Mouse (Mus musculus): ENCODE measurements around the gene R3hdm4. TPM values are rescaled to one million over a fixed set of nuclear protein-coding genes. Genes with fewer than 3 reads are reported as not detected.

R3hdm4 gene
- polyA plus RNA-seq, 1 experiment from 2014 or later, result 309 TPM

DNA sequence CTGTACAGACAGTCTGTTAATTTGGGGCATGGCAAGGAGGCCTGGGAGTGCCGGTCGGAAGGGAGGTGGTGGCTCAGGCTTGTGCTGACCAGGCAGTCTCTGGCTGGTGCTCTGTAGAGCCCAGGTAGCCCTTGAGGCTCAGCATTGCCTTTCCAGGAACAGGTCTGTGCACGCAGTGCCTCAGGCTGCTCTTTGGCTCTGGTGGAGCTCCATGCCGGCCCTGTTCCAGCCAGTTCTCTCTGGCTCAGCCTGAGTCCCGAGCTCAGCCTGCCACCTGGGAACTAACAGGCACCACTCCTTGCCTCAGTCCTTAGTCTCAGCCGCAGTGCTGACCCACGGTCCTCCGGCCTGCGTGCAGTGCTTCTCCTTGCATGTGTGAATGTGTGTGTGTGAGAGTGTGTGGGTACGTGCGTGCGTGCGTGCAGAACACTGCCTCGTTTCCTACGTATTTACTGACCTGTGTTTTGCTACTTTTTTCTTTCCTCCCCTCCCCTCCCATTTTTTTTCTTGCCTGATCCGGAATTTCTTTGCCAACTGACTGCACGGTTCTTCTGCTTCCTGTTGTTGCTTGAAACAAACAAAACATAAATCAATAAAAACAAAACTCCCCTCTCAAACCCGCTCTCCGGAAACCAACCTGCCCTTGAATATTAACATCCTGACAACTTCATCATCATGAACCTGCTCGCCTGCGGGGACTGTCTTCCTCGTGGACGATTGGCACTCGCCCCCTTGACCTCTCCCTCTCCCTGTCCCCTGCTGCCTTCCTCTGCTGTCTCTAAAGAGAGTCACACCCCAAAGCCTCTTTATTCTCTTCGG, 59.6 kb downstream of the R3hdm4 start:
- H3K36me3 ChIP-seq (ENCODE audit: control insufficient read depth, insufficient read depth), result peaks cover 42% of the 10 kb centered on the region
- no peak for ATAC-seq
- H3K9ac ChIP-seq (replicated peaks; ENCODE audit: low read depth, low read length), result no peak overlapping the region
- 73% methylated on average over 25 of the region's 25 CpGs for WGBS
- H3K4me2 ChIP-seq (ENCODE audit: low read length), result no peak overlapping the region
- peaks cover 30% of the 10 kb centered on the region for H3K4me1 ChIP-seq (replicated peaks; ENCODE audit: control insufficient read depth, insufficient read depth, low read length)
- no peak overlapping the region for H3K4me3 ChIP-seq (replicated peaks; ENCODE audit: low read length)
- H3K27me3 ChIP-seq (replicated peaks; ENCODE audit: control insufficient read depth, insufficient read depth, low read length), result no peaks in the 10 kb centered on the region
- no peaks in the 10 kb centered on the region for H3K9me3 ChIP-seq (ENCODE audit: control insufficient read depth, low read length)
- H3K27ac ChIP-seq (ENCODE audit: low read length), result no peak overlapping the region

DNA sequence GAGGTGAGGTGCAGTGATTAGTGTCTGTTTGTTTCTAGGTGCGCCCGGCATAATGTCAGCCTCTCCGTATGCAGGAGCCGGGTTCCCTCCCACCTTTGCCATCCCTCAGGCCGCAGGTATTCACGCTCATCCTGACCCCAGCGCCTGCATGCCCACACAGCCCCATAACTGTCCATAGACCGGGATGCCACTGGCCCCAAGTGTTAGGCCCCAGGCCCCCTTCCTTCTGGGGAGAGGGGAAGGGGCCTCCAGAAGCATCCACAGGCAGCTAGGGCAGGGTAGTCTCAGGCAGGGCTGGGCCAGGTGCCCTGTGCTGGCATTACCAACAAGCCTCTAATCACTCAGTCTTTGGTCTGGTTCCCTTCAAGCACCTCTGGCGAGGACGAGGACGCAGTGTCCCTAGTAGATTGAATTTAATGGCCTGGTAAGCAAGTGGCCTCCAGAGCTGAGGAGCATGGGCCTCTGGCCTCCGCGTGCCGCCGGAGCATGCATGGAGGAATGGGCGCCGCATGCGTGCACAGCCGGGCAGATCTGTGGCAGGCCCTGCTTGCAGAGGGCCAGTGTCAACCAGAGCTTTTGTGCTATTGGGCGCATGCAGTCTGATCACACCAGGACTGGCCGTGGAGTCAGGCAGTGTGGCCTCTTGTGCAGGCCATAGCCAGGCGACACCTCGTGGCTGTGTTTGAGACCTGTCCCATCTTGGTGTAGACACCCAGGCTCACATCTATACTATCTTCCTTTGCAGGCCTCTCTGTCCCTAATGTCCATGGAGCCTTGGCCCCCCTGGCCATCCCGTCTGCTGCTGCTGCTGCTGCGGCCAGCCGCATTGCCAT, 60.7 kb downstream of the R3hdm4 start:
- WGBS, result 90% methylated on average over 26 of the region's 26 CpGs
- no peak overlapping the region for H3K4me3 ChIP-seq (replicated peaks; ENCODE audit: low read length)
- H3K36me3 ChIP-seq (ENCODE audit: control insufficient read depth, insufficient read depth), result peaks cover 38% of the 10 kb centered on the region
- H3K27me3 ChIP-seq (replicated peaks; ENCODE audit: control insufficient read depth, insufficient read depth, low read length), result no peaks in the 10 kb centered on the region
- no peaks in the 10 kb centered on the region for H3K9me3 ChIP-seq (ENCODE audit: control insufficient read depth, low read length)
- peaks cover 38% of the 10 kb centered on the region for H3K4me1 ChIP-seq (replicated peaks; ENCODE audit: control insufficient read depth, insufficient read depth, low read length)
- no peak overlapping the region for H3K27ac ChIP-seq (ENCODE audit: low read length)
- H3K9ac ChIP-seq (replicated peaks; ENCODE audit: low read depth, low read length), result no peak overlapping the region
- no peak overlapping the region for H3K4me2 ChIP-seq (ENCODE audit: low read length)
- ATAC-seq, result no peak

Small RNA genes within 50 kb of the gene (microRNA-seq; reads per million reads assigned to microRNA genes)
- not detected for gene Mir6910

Other genes with a start within 250 kb of the R3hdm4 start
- gene Cdc34, start 239.0 kb downstream of the R3hdm4 start, polyA plus RNA-seq (2015; fragmentation: Nextera tagmentation; extraction: Ambion mirVana), result 61.1 and 71.1 TPM in 2 replicates
- gene Gzmm, start 232.2 kb downstream of the R3hdm4 start, polyA plus RNA-seq (2015; fragmentation: Nextera tagmentation; extraction: Ambion mirVana), result 1.7 and 1.8 TPM in 2 replicates
- gene Bsg, start 216.7 kb downstream of the R3hdm4 start, polyA plus RNA-seq (2015; fragmentation: Nextera tagmentation; extraction: Ambion mirVana), result 726 and 729 TPM in 2 replicates
- 0.39 and 0.52 TPM in 2 replicates for gene Hcn2, start 204.6 kb downstream of the R3hdm4 start, polyA plus RNA-seq (2015; fragmentation: Nextera tagmentation; extraction: Ambion mirVana)
- gene Polrmt, start 174.6 kb downstream of the R3hdm4 start, polyA plus RNA-seq (2015; fragmentation: Nextera tagmentation; extraction: Ambion mirVana), result 47.1 and 50.0 TPM in 2 replicates
- gene Fgf22, start 166.1 kb downstream of the R3hdm4 start, polyA plus RNA-seq (2015; fragmentation: Nextera tagmentation; extraction: Ambion mirVana), result 0.25 and 0.73 TPM in 2 replicates
- 85.8 and 87.2 TPM in 2 replicates for gene Rnf126, start 154.3 kb downstream of the R3hdm4 start, polyA plus RNA-seq (2015; fragmentation: Nextera tagmentation; extraction: Ambion mirVana)
- gene Fstl3, start 143.9 kb downstream of the R3hdm4 start, polyA plus RNA-seq (2015; fragmentation: Nextera tagmentation; extraction: Ambion mirVana), result 1.1 and 1.4 TPM in 2 replicates
- gene Prss57, start 130.2 kb downstream of the R3hdm4 start, polyA plus RNA-seq (2015; fragmentation: Nextera tagmentation; extraction: Ambion mirVana), result 0.36 and 0.62 TPM in 2 replicates
- gene Palm, start 127.6 kb downstream of the R3hdm4 start, polyA plus RNA-seq (2015; fragmentation: Nextera tagmentation; extraction: Ambion mirVana), result 327 and 349 TPM in 2 replicates
- gene Misp, start 100.2 kb downstream of the R3hdm4 start, polyA plus RNA-seq (2015; fragmentation: Nextera tagmentation; extraction: Ambion mirVana), result 0.48 and 1.2 TPM in 2 replicates
- gene Ptbp1, start 66.8 kb downstream of the R3hdm4 start, polyA plus RNA-seq (2015; fragmentation: Nextera tagmentation; extraction: Ambion mirVana), result 98.3 and 107 TPM in 2 replicates
- 12.4 and 15.3 TPM in 2 replicates for gene Prtn3, start 46.7 kb downstream of the R3hdm4 start, polyA plus RNA-seq (2015; fragmentation: Nextera tagmentation; extraction: Ambion mirVana)
- gene Plppr3, start 46.6 kb downstream of the R3hdm4 start, polyA plus RNA-seq (2015; fragmentation: Nextera tagmentation; extraction: Ambion mirVana), result 415 and 495 TPM in 2 replicates
- gene Elane, start 35.0 kb downstream of the R3hdm4 start, polyA plus RNA-seq (2015; fragmentation: Nextera tagmentation; extraction: Ambion mirVana), result not detected in 2 replicates
- not detected in 2 replicates for gene Cfd, start 30.4 kb downstream of the R3hdm4 start, polyA plus RNA-seq (2015; fragmentation: Nextera tagmentation; extraction: Ambion mirVana)
- gene Med16, start 12.3 kb downstream of the R3hdm4 start, polyA plus RNA-seq (2015; fragmentation: Nextera tagmentation; extraction: Ambion mirVana), result 53.8 and 54.0 TPM in 2 replicates
- gene Gm26602, start 10.4 kb downstream of the R3hdm4 start, polyA plus RNA-seq (2015; fragmentation: Nextera tagmentation; extraction: Ambion mirVana), result 17.7 and 36.3 TPM in 2 replicates
- 2.7 and 3.6 TPM in 2 replicates for gene Kiss1r, start 4.2 kb downstream of the R3hdm4 start, polyA plus RNA-seq (2015; fragmentation: Nextera tagmentation; extraction: Ambion mirVana)
- 2.4 and 3.5 TPM in 2 replicates for gene Arid3a, start 5.8 kb upstream of the R3hdm4 start, polyA plus RNA-seq (2015; fragmentation: Nextera tagmentation; extraction: Ambion mirVana)
- 81.8 and 97.7 TPM in 2 replicates for gene Wdr18, start 38.9 kb upstream of the R3hdm4 start, polyA plus RNA-seq (2015; fragmentation: Nextera tagmentation; extraction: Ambion mirVana)
- 0.29 and 0.60 TPM in 2 replicates for gene Grin3b, start 49.5 kb upstream of the R3hdm4 start, polyA plus RNA-seq (2015; fragmentation: Nextera tagmentation; extraction: Ambion mirVana)
- gene Tmem259, start 63.1 kb upstream of the R3hdm4 start, polyA plus RNA-seq (2015; fragmentation: Nextera tagmentation; extraction: Ambion mirVana), result 12.3 and 12.8 TPM in 2 replicates
- gene Cnn2, start 67.4 kb upstream of the R3hdm4 start, polyA plus RNA-seq (2015; fragmentation: Nextera tagmentation; extraction: Ambion mirVana), result 30.5 and 31.3 TPM in 2 replicates
- 3.9 and 4.7 TPM in 2 replicates for gene Abca7, start 75.3 kb upstream of the R3hdm4 start, polyA plus RNA-seq (2015; fragmentation: Nextera tagmentation; extraction: Ambion mirVana)
- gene Arhgap45, start 95.4 kb upstream of the R3hdm4 start, polyA plus RNA-seq (2015; fragmentation: Nextera tagmentation; extraction: Ambion mirVana), result 1.2 and 1.8 TPM in 2 replicates
- 173 and 178 TPM in 2 replicates for gene Polr2e, start 118.6 kb upstream of the R3hdm4 start, polyA plus RNA-seq (2015; fragmentation: Nextera tagmentation; extraction: Ambion mirVana)
- 443 and 475 TPM in 2 replicates for gene Gpx4, start 126.0 kb upstream of the R3hdm4 start, polyA plus RNA-seq (2015; fragmentation: Nextera tagmentation; extraction: Ambion mirVana)
- gene Sbno2, start 184.4 kb upstream of the R3hdm4 start, polyA plus RNA-seq (2015; fragmentation: Nextera tagmentation; extraction: Ambion mirVana), result 13.1 and 14.9 TPM in 2 replicates
- gene Stk11, start 194.6 kb upstream of the R3hdm4 start, polyA plus RNA-seq (2015; fragmentation: Nextera tagmentation; extraction: Ambion mirVana), result 18.0 and 19.7 TPM in 2 replicates
- gene Atp5d, start 217.4 kb upstream of the R3hdm4 start, polyA plus RNA-seq (2015; fragmentation: Nextera tagmentation; extraction: Ambion mirVana), result 404 and 433 TPM in 2 replicates
- gene Cbarp, start 219.6 kb upstream of the R3hdm4 start, polyA plus RNA-seq (2015; fragmentation: Nextera tagmentation; extraction: Ambion mirVana), result 33.0 and 44.5 TPM in 2 replicates
- 26.5 and 30.9 TPM in 2 replicates for gene Midn, start 227.1 kb upstream of the R3hdm4 start, polyA plus RNA-seq (2015; fragmentation: Nextera tagmentation; extraction: Ambion mirVana)
- gene Cirbp, start 244.8 kb upstream of the R3hdm4 start, polyA plus RNA-seq (2015; fragmentation: Nextera tagmentation; extraction: Ambion mirVana), result 318 and 335 TPM in 2 replicates